Mouse (Mus musculus) C2C12 (cell line): ENCODE measurements around the gene Rcan2.

Experiments
- CEBPB ChIP-seq: IDR thresholded peaks from one replicate; pipeline ENCODE4 v1.6.1; 2011; ENCODE audit warnings: low read depth, mild to moderate bottlenecking, control low read depth, moderate library complexity
- CTCF ChIP-seq: IDR thresholded peaks from one replicate; pipeline ENCODE4 v1.5.1; 2011; ENCODE audit not compliant: control insufficient read depth, insufficient read depth, insufficient read length
- MAX ChIP-seq: IDR thresholded peaks from one replicate; pipeline ENCODE4 v1.6.1; 2011; ENCODE audit warnings: mild to moderate bottlenecking, control low read depth
- MYOG ChIP-seq: IDR thresholded peaks from one replicate; pipeline ENCODE4 v1.6.1; 2011; ENCODE audit not compliant: control insufficient read depth, insufficient read length; ENCODE audit errors: extremely low read depth

DNA sequence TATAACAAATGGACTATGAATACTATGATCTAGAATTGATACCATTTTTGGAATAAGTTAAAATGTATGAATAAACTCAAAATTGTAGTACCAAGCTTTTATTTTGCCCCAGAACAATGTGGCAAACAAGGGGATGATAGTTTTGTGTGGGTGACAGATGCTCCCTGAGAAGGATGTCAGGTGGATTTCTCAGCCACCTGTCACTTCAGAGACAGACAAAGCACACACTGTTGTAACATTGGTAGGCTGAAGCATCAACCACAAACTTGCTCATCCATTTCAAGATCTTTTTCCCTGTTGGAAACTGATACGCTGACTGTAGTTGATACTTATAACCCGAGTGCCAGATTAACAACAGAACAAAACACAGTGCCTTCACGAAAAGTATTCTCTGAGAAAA is 158.6 kb downstream of the Rcan2 start:
- TF ChIP-seq CTCF (no peak), MAX (no peak), CEBPB (no peak), MYOG (no peak)
